Mouse (Mus musculus): ENCODE measurements around the gene Kmt5b.

Gene Kmt5b

GRCm38 (mm10) chr19:3767276-3767780 lies at the start of gene Kmt5b:
Kmt5b (plus strand) TSS chr19:3767421.
- DNase-seq, result peak; percentile 70

DNA sequence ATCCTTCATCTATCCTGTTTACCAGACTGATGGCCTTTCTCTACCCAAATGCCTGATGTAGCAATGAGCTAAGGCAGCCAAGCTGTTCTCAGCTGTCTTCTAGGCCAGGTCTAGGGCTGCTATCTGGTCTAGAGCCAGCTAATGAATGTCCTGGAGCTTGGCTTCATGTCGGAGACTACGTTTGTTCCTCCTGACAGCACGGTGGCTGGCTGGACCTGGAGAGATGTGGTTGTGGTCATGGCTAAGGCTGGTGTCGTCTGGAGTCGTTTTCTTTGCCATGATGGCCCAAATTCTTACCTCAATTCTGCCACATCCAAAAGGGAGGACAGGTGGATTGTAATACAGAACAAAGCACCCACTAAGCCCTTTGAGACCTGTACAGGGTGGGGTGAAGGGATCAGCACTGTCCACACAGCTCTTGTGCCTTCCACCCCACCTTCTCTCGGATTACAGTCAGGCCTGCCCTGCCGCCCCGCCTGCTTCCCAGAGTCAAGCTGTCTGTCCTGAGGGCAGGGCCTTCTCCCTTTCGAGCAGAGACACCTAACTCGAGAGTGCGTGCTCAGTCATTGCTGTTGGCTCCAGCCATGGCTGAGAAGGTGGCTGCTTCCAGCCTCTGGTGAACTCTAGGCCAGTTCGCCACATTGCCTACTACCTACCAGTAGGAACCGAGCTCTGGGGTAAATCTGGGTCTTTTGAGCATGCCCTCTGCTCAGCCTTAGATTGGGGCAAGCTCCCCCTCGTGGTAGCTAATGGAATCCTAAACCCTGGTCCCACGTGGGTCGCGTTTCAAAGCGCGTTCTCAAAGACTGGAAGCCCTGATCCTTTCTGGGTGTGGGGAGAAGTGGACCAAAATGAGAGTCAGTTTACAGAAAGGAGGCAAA lies 48.5 kb upstream of the Kmt5b start:
- peak; percentile 81 for DNase-seq

- DNase-seq, result peak; percentile 85
These were observed 47.8 kb upstream of the Kmt5b start for GRCm38 (mm10) chr19:3719362-3719891.

DNA sequence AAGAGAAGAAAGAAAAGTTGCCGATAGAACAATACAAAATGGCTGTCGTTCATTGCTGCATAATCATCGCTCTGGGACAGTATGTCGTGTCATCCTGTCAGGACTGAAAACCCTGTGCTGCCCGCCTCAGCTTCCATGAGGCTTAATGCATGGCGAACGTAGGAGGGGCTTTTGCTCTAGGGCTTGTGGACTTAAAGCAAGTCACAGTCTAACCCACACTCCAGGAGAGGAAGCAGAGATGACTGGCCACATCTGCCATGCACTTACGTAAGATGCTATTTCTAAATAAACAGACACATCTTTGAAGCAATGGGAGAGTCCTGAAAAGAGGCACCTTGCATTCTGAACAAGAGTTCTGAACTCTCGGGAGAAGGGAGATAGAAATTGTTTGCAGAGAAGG lies 44.1 kb upstream of the Kmt5b start:
- no peak for DNase-seq

- peak; percentile 56 for DNase-seq
These were observed 43.3 kb upstream of the Kmt5b start for GRCm38 (mm10) chr19:3723904-3724303.

- DNase-seq, result peak; percentile 87
These were observed 42.4 kb upstream of the Kmt5b start for GRCm38 (mm10) chr19:3724779-3725178.

DNA sequence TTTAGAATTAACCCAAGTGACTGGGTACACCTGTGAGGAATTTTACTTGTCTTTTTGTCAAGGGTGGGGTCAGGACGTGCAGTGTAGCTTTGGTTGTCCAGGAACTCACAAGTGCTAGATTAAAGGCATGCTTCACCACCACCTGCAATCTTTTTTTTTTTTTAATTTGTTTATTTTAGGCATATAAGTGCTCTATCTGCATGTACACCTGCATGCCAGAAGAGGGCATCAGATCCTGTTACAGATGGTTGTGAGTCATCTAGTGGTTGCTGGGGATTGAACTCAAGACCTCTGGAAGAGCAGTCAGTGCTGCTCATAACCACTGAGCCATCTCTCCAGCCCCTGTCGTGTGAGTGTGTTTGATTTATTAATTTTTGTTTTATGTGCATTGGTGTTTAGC lies 38.3 kb upstream of the Kmt5b start:
- no peak for DNase-seq

DNA sequence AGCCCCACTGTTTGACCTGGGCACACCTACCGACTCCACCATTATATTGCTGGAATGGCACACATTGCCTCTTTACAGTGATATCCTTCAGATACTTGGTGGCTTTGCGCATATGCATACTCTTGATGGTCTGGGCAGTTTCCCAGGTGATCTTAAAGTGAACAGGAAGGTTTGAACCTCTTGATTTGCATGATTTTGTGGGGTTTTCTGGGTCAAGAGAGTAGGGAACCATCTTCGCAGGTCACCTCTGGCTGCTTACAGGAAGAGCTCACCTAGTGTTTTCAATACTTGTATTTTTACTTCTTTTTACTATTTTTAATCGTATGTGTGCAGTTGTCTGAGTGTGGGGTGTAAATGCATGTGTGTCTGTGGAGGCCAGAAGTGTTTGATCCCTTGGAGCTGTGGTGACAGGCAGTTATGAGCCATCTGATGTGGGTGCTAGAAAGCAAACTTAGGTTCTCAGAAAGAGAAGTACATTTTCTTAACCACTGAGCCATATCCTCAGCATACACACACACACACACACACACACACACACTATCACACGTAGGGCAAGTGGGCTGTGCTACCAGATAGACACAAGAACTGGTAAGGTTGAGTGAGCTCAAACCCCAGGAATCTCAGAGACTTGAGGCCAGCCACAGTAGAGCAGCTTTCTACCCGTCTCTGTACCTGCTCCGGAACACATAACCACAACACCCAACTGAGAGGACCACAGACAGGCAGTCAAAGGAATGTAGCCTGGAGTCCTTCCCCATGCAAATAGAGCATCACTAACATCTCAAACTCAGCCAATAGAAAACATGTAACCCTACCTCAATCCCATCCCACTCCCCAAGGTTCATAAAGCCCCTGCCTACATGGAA lies 36.2 kb upstream of the Kmt5b start:
- no peak for DNase-seq

- no peak for DNase-seq
These were observed 31.2 kb upstream of the Kmt5b start for GRCm38 (mm10) chr19:3736001-3736400.

DNA sequence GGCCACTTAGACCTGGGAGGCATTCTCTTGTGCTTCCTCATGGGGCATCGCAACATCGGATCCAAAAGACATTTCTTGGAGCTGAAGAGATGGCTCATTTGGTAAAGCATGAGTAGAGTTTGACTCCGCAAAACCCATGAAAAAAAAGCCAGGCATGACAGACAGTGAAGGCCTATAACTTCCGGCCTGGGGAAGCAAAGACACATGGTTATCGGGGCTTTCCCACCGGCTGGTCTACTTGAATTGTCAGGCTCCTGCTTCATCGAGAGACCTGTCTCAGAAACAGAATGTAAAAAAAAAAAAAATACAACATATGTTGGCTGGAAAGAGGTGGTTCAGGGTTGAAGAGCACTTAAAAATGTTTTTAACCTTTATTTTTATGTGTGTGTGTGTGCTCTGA lies 27.6 kb upstream of the Kmt5b start:
- DNase-seq, result no peak

GRCm38 (mm10) chr19:3742716-3743115 lies 24.5 kb upstream of the Kmt5b start:
- no peak for DNase-seq

GRCm38 (mm10) chr19:3743362-3743761 lies 23.9 kb upstream of the Kmt5b start:
- no peak for DNase-seq

DNA sequence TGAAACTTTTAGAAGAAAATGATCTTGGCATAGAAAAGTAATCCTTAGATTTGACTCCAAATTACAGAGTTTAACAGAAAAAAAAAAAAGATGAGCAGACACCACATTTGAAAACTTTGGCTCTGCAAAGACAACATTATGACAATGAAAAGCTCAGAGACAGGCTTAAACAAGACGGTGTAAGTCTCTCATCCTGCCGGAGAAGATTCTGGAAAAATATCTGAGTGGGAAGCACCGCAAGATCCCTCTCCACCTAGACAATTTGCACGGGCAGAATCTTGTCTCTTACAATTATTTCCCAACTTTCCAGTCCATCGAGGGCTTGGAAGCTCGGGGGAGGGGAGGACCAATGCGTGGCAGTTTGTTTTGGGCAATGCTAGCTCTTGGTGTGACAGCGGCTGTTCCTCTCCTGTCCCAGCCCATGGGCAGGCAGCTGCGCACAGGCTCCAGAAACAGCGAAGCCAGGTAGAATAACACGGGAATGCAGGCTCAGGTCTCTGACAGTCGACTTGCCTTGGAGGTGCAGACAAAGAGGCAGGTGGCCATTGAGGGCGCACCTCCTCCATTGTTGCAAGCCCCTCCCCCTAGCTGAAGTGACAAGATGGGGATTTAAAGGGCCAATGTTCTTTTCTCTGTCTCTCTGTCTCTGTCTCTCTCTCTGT lies 23.2 kb upstream of the Kmt5b start:
- DNase-seq, result peak; percentile 75

- no peak for DNase-seq
These were observed 14.5 kb upstream of the Kmt5b start for GRCm38 (mm10) chr19:3752621-3753239.

DNA sequence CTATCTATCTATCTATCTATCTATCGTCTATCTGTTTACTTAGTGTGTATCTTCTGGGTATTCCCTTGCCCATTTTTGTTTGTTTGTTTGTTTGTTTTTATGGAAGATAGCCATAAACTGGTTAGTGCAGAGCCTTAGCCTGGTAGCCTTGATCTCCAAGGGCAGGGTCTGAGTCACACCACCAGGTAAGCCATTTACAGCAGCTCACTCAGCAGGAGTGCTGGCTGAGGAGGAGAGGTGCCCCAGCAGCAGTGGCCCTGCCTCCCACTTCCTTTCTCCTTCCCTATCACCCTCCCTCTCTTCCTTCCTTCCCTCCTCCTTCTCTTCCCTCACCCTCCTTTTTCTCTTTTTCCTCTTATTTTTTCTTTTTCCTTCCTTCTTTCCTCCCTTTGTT lies 14.0 kb upstream of the Kmt5b start:
- no peak for DNase-seq

DNA sequence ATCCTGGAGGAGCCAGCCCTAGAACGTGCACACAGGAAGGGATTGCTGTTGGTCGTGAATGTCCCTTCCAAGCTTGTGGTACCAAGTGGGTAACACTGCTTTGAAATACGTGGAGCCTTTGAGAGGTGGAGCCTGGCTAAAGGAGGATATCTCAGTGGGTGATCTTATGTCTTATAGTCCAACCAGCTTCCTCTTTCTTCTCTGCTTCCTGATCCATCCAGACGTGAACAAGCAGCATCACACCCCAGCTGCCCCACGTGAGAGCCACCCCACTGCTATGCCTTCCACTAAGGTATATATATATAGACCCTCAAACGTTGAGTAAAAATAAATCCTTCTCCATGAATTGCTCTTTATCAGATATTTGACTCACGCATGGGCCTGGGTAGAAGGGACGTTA lies 13.5 kb upstream of the Kmt5b start:
- DNase-seq, result no peak

- no peak for DNase-seq
These were observed 9.4 kb upstream of the Kmt5b start for GRCm38 (mm10) chr19:3757861-3758260.

DNA sequence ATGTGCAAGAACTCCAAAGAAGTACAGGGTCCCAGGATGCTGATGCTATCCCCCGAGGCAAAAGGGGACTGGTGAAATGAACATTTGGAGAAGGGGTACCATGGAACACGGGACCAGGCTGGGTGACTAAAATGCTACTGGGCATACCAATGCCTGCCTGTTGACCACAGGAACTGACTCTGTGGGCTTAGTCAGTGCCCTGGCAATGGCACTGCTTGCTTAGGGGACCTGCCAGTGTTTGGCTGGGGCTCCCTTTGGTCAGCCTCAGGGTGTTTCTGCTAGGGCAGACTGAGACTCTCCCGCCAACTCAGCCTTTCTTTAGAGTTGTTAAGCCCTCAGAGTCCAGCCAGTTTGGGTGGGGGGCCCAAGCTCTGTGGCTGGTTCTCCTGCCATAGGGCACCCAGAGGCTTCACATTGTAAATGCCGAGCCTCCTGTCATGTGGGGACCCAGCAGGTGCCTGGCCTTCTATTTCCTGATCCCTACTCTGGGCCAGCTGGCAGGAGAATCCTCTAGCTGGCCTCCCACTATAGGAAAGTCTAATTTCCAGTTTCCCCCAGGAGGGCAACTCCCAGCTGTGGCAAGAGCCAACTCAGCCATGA lies 1.9 kb upstream of the Kmt5b start:
- no peak for DNase-seq

GRCm38 (mm10) chr19:3766378-3766777 lies 843 bp upstream of the Kmt5b start:
- no peak for DNase-seq

- DNase-seq, result peak; percentile 93
These were observed 818 bp downstream of the Kmt5b start for GRCm38 (mm10) chr19:3767781-3768696.

All from kidney, postnatal 10 days (tissue).